15 mouse cellular contexts compared by ENCODE assay signal in genomic region chr7:113582111-113582510, GRCm38 (mm10).
A peak's percentile ranks its signal among the peaks of the same experiment; 100 is the strongest.
DNase-seq lines count a peak whose midpoint lies in the region; TF ChIP-seq lines count a peak whose summit lies in the region.
"Had no signal": no experiment of that assay in that cellular context is flagged by ENCODE, and none has a peak within 500 bp of the region (broad histone marks: within the 10 kb centered on the region; RNA-seq: fewer than 3 reads in every experiment).

No protein-coding gene starts in this region.

- TF ChIP-seq CTCF in brain, embryonic 14.5 days (IDR thresholded peaks at IDR 0.05; ENCODE audit: borderline replicate concordance, extremely low read depth, insufficient read depth, insufficient read length) = no peak

- TF ChIP-seq POLR2A in brain, embryonic 14.5 days (IDR thresholded peaks at IDR 0.05; ENCODE audit: borderline replicate concordance, extremely low read depth, insufficient read depth, insufficient read length, poor library complexity, severe bottlenecking) = no peak

- intact Hi-C loops in heart, postnatal 25 days (cut with DNase I) = no loop called here
- intact Hi-C loops in left cerebral cortex, postnatal 14 days (cut with DNase I) = no loop called here

- DNase-seq in heart, adult 11 months = peak; percentile 52
- no peak for DNase-seq in heart, postnatal 25 days (ENCODE audit: low spot score)
- peak; percentile 28 for DNase-seq in Muller cell, postnatal 12 days (ENCODE audit: inconsistent ontology term)
- peak; percentile 53 for DNase-seq in brain, embryonic 14.5 days (ENCODE audit: low read depth)
- DNase-seq in left cerebral cortex, postnatal 14 days (ENCODE audit: low spot score in 2 of 2) = no peak
- DNase-seq: adrenal gland, adult 8-10 months; adrenal gland, postnatal 14 days; adrenal gland, postnatal 36 days; cerebellum, adult 11 months; cerebellum, adult 18-20 months; cerebellum, adult 8-10 months; cerebellum, adult 9-11 months; cerebellum, postnatal 14 days; cerebellum, postnatal 36 days; embryo, embryonic 11 days had no signal

Comparison
In these comparisons a context has a peak if more than half of its experiments do, and no peak if none do; other contexts are left out.
1. DNase-seq: peak in heart, adult 11 months (single experiment), Muller cell, postnatal 12 days (single experiment) and brain, embryonic 14.5 days (single experiment); none in heart, postnatal 25 days (single experiment) and left cerebral cortex, postnatal 14 days (0 of 2).